Mouse (Mus musculus): Measurements from ENCODE around the gene Thap3. TPM values are rescaled to one million over a fixed set of nuclear protein-coding genes. Genes with fewer than 3 reads are reported as not detected.

The Thap3 gene
- polyA plus RNA-seq, 1 experiment from 2014 or later, result 20.4 TPM

GRCm38 (mm10) chr4:151962817-151963216 is 26.0 kb downstream of the Thap3 start:
- H3K27ac ChIP-seq (ENCODE audit: low read depth, low read length), result no peak overlapping the region
- no peaks in the 10 kb centered on the region for H3K4me1 ChIP-seq (replicated peaks; ENCODE audit: control insufficient read depth, insufficient read depth, low read length)
- H3K36me3 ChIP-seq (ENCODE audit: control insufficient read depth, insufficient read depth, low read length), result peaks cover 8% of the 10 kb centered on the region
- no peaks in the 10 kb centered on the region for H3K27me3 ChIP-seq (ENCODE audit: control insufficient read depth, insufficient read depth, low read length)
- no peak for ATAC-seq (ENCODE audit: low FRiP score)
- DNase-seq (ENCODE audit: low spot score), result no peak
- no peak overlapping the region for H3K4me2 ChIP-seq (replicated peaks; ENCODE audit: low read depth, low read length)
- 87% methylated on average over 3 of the region's 3 CpGs for WGBS
- H3K9ac ChIP-seq (ENCODE audit: low read depth, low read length), result no peak overlapping the region
- no peak overlapping the region for H3K4me3 ChIP-seq (ENCODE audit: low read depth, low read length)
- no peaks in the 10 kb centered on the region for H3K9me3 ChIP-seq (ENCODE audit: control insufficient read depth, low read length)

- Histone ChIP-seq H3K27ac (ENCODE audit: low read depth, low read length) (no peak overlapping the region), H3K4me3 (ENCODE audit: low read depth, low read length) (no peak overlapping the region), H3K4me2 (replicated peaks; ENCODE audit: low read depth, low read length) (no peak overlapping the region), H3K9me3 (ENCODE audit: control insufficient read depth, low read length) (no peaks in the 10 kb centered on the region), H3K36me3 (ENCODE audit: control insufficient read depth, insufficient read depth, low read length) (peaks cover 8% of the 10 kb centered on the region), H3K4me1 (replicated peaks; ENCODE audit: control insufficient read depth, insufficient read depth, low read length) (no peaks in the 10 kb centered on the region), H3K9ac (ENCODE audit: low read depth, low read length) (no peak overlapping the region), H3K27me3 (ENCODE audit: control insufficient read depth, insufficient read depth, low read length) (no peaks in the 10 kb centered on the region)
- DNase-seq (ENCODE audit: low spot score), result no peak
- ATAC-seq (ENCODE audit: low FRiP score), result no peak
- 92% methylated on average over 3 of the region's 3 CpGs for WGBS
Measured at GRCm38 (mm10) chr4:151960513-151960854, 28.3 kb downstream of the Thap3 start.

- ATAC-seq (ENCODE audit: low FRiP score) (no peak), DNase-seq (ENCODE audit: low spot score) (no peak)
- no peaks in the 10 kb centered on the region for H3K27me3 ChIP-seq (ENCODE audit: control insufficient read depth, insufficient read depth, low read length)
- no peaks in the 10 kb centered on the region for H3K9me3 ChIP-seq (ENCODE audit: control insufficient read depth, low read length)
- 91% methylated on average over 11 of the region's 11 CpGs for WGBS
- no peaks in the 10 kb centered on the region for H3K4me1 ChIP-seq (replicated peaks; ENCODE audit: control insufficient read depth, insufficient read depth, low read length)
- H3K27ac ChIP-seq (ENCODE audit: low read depth, low read length), result no peak overlapping the region
- no peak overlapping the region for H3K4me3 ChIP-seq (ENCODE audit: low read depth, low read length)
- peaks cover 8% of the 10 kb centered on the region for H3K36me3 ChIP-seq (ENCODE audit: control insufficient read depth, insufficient read depth, low read length)
- no peak overlapping the region for H3K4me2 ChIP-seq (replicated peaks; ENCODE audit: low read depth, low read length)
- no peak overlapping the region for H3K9ac ChIP-seq (ENCODE audit: low read depth, low read length)
Measured at GRCm38 (mm10) chr4:151959849-151960512, 28.8 kb downstream of the Thap3 start.

GRCm38 (mm10) chr4:151957584-151958315 is 31.0 kb downstream of the Thap3 start:
- Histone ChIP-seq H3K9ac (ENCODE audit: low read depth, low read length) (no peak overlapping the region), H3K4me2 (replicated peaks; ENCODE audit: low read depth, low read length) (no peak overlapping the region), H3K9me3 (ENCODE audit: control insufficient read depth, low read length) (no peaks in the 10 kb centered on the region), H3K4me3 (ENCODE audit: low read depth, low read length) (no peak overlapping the region), H3K36me3 (ENCODE audit: control insufficient read depth, insufficient read depth, low read length) (peaks cover 9% of the 10 kb centered on the region; the same call in 1 of the 2 replicates), H3K4me1 (replicated peaks; ENCODE audit: control insufficient read depth, insufficient read depth, low read length) (no peaks in the 10 kb centered on the region), H3K27ac (ENCODE audit: low read depth, low read length) (no peak overlapping the region), H3K27me3 (ENCODE audit: control insufficient read depth, insufficient read depth, low read length) (no peaks in the 10 kb centered on the region)
- WGBS, result 89% methylated on average over 9 of the region's 9 CpGs
- ATAC-seq (ENCODE audit: low FRiP score) (no peak), DNase-seq (ENCODE audit: low spot score) (no peak)

DNA sequence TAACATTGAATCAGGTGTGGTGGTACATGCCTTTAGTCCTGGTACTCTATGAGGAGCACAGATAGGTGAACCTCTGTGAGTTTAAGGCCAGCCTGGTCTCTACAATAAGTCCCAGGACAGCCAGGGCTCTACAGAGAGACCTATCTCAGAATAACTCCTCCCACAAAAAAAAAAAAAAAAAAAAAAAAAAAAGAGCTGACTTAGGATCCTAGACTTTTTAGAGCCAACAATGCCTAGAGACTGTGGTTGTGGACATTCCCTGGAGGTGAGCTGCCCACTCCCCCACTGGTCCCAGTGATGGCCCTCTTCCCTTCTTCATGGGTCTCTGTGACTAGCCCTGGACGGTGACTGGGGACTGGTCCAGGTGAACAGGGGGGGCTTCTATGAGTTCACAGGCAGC is 33.0 kb downstream of the Thap3 start:
- Histone ChIP-seq H3K4me2 (replicated peaks; ENCODE audit: low read depth, low read length) (no peak overlapping the region), H3K4me3 (ENCODE audit: low read depth, low read length) (no peak overlapping the region), H3K4me1 (replicated peaks; ENCODE audit: control insufficient read depth, insufficient read depth, low read length) (no peaks in the 10 kb centered on the region), H3K27me3 (ENCODE audit: control insufficient read depth, insufficient read depth, low read length) (no peaks in the 10 kb centered on the region), H3K9ac (ENCODE audit: low read depth, low read length) (no peak overlapping the region), H3K27ac (ENCODE audit: low read depth, low read length) (no peak overlapping the region), H3K36me3 (ENCODE audit: control insufficient read depth, insufficient read depth, low read length) (0 out of 2 replicates have a peak, but pooled peaks cover 9% of the 10 kb centered on the region), H3K9me3 (ENCODE audit: control insufficient read depth, low read length) (no peaks in the 10 kb centered on the region)
- ATAC-seq (ENCODE audit: low FRiP score) (no peak), DNase-seq (ENCODE audit: low spot score) (no peak)
- 94% methylated on average over 1 of the region's 1 CpGs for WGBS

DNA sequence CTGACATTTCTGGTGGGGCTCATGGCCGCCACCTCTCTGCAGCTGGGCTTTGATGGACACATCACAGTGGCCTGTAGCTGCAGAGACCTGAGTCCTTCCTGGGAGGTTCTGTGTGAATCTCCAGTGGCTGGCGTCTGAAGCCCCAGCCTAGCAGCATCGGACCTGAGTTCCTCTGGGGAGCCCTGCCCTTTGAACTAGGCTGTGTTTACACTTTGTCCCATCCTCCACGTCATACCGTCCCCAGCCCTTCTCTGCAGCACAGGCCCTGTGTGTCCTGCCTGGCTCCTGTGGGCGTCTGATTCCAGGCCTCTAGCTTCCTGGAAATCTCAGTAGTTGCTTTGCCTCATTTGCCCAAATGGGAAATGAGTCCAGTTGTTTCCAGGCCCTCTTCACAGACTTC is 35.6 kb downstream of the Thap3 start:
- Histone ChIP-seq H3K9ac (ENCODE audit: low read depth, low read length) (no peak overlapping the region), H3K4me2 (replicated peaks; ENCODE audit: low read depth, low read length) (no peak overlapping the region), H3K4me3 (ENCODE audit: low read depth, low read length) (no peak overlapping the region), H3K4me1 (replicated peaks; ENCODE audit: control insufficient read depth, insufficient read depth, low read length) (no peaks in the 10 kb centered on the region), H3K27me3 (ENCODE audit: control insufficient read depth, insufficient read depth, low read length) (no peaks in the 10 kb centered on the region), H3K27ac (ENCODE audit: low read depth, low read length) (no peak overlapping the region), H3K9me3 (ENCODE audit: control insufficient read depth, low read length) (no peaks in the 10 kb centered on the region), H3K36me3 (ENCODE audit: control insufficient read depth, insufficient read depth, low read length) (peaks cover 7% of the 10 kb centered on the region; the same call in 1 of the 2 replicates)
- ATAC-seq (ENCODE audit: low FRiP score) (no peak), DNase-seq (ENCODE audit: low spot score) (no peak)
- WGBS, result 84% methylated on average over 6 of the region's 6 CpGs

GRCm38 (mm10) chr4:151948497-151949471 is 40.0 kb downstream of the Thap3 start:
- Histone ChIP-seq H3K27ac (ENCODE audit: low read depth, low read length) (no peak overlapping the region), H3K4me2 (replicated peaks; ENCODE audit: low read depth, low read length) (no peak overlapping the region), H3K9ac (ENCODE audit: low read depth, low read length) (no peak overlapping the region), H3K9me3 (ENCODE audit: control insufficient read depth, low read length) (no peaks in the 10 kb centered on the region), H3K4me1 (replicated peaks; ENCODE audit: control insufficient read depth, insufficient read depth, low read length) (no peaks in the 10 kb centered on the region), H3K4me3 (ENCODE audit: low read depth, low read length) (no peak overlapping the region), H3K36me3 (ENCODE audit: control insufficient read depth, insufficient read depth, low read length) (peaks cover 5% of the 10 kb centered on the region; the same call in 1 of the 2 replicates), H3K27me3 (ENCODE audit: control insufficient read depth, insufficient read depth, low read length) (no peaks in the 10 kb centered on the region)
- no peak for ATAC-seq (ENCODE audit: low FRiP score)
- no peak for DNase-seq (ENCODE audit: low spot score)
- WGBS, result 92% methylated on average over 14 of the region's 14 CpGs

DNA sequence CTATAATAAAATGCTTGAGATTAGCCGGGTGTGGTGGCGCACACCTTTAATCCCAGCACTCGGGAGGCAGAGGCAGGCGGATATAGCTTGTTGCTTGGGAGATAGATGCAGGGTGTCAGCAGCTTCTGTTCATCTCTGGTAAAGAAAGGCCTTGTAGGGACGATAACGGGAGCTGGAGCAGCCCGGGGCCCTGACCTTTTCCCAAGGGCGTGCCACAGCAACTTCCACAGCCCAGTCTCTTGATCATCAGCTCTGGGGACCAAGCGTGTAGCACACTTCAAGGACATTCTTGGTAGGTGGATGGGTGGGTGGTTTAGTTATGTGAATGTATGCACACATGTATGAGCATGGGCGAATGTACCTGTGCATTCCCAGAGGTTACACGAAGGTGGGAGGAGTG is 42.6 kb downstream of the Thap3 start:
- Histone ChIP-seq H3K27me3 (ENCODE audit: control insufficient read depth, insufficient read depth, low read length) (no peaks in the 10 kb centered on the region), H3K9ac (ENCODE audit: low read depth, low read length) (no peak overlapping the region), H3K9me3 (ENCODE audit: control insufficient read depth, low read length) (no peaks in the 10 kb centered on the region), H3K4me3 (ENCODE audit: low read depth, low read length) (no peak overlapping the region), H3K27ac (ENCODE audit: low read depth, low read length) (no peak overlapping the region), H3K4me1 (replicated peaks; ENCODE audit: control insufficient read depth, insufficient read depth, low read length) (no peaks in the 10 kb centered on the region), H3K4me2 (replicated peaks; ENCODE audit: low read depth, low read length) (no peak overlapping the region), H3K36me3 (ENCODE audit: control insufficient read depth, insufficient read depth, low read length) (peaks cover 3% of the 10 kb centered on the region; the same call in 1 of the 2 replicates)
- WGBS, result 89% methylated on average over 11 of the region's 11 CpGs
- ATAC-seq (ENCODE audit: low FRiP score) (no peak), DNase-seq (ENCODE audit: low spot score) (no peak)
